Mouse (Mus musculus): ENCODE results near the gene Naaladl1. TPM values are rescaled to one million over a fixed set of nuclear protein-coding genes. Genes with fewer than 3 reads are reported as not detected.
A peak's percentile ranks its signal among the peaks of the same experiment; 100 is the strongest.

Gene Naaladl1
- total RNA-seq, 2 experiments from 2014 or later, result 0.32 to 0.38 TPM

DNA sequence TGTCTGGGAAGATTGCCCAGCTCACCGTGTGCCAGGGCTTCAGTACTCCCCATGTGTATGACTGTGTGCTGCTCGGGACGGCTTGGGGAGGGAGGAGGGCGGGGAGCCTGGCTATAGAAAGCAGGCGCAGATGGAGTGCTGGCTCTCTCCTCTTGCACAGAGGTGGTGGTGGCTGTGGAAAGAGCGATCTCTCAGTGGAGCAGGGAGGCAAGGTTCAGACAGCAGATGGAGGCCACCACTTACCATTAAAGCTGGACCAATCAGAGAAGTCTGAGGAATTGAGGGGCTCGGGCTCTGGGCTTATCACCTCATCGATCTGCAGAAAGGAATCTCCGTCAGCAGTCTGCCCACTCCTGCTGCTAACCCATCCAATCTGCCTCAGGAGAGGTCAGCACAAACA lies 23.4 kb upstream of the Naaladl1 start, which contains the start of gene Gm28374:
Gm28374 (minus strand) TSS at position 101 of the 400 bp plus-strand sequence.
- DNase-seq (ENCODE audit: low spot score in 2 of 2), result no peak

DNA sequence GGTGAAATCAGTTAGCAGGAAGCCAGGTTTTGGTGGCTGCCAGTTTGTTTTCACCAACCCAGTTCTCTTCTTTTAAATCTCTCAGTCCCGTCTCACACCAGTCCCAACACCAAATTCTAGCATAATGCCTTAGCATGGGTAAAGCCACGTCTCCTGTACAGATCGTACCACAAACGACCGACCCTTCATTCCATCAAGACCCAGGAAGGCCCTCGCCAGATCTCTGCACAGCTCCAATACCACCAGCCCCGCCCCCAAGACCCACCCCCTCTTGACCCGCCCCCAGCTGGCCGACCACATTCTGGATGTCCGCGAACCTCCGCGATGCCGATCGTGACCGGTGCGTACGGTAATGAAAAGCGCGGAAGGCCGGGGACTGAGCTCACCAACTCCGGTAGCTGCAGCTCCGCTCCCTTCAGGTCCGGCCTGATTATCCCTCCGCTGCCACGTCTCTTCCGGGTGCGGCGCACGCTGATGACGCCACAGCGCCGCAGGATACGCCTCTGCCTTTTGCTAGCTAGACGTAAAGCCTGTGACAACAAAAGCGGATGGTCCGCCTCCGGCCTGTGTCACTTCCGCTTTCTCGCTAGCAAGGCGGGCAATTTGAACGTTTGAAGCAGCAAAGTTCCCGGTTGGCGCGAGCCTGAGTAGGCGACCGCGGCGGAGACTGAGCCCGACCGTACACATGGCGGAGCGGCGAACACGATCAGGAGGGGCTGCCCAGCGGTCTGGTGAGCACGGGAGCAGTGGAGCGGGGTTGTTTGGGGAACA lies 20.9 kb upstream of the Naaladl1 start, which contains the start of the genes Zfpl1 and Cdca5:
Zfpl1 (minus strand) TSS at position 479 of the 771 bp plus-strand sequence.
Cdca5 (plus strand) TSS at position 506 of the 771 bp plus-strand sequence.
- DNase-seq (ENCODE audit: low spot score in 2 of 2), result peak; percentile 94 to 95

GRCm38 (mm10) chr19:6085417-6085879 lies 20.1 kb upstream of the Naaladl1 start:
- peak; percentile 30 to 45 for DNase-seq (ENCODE audit: low spot score in 2 of 2)

DNA sequence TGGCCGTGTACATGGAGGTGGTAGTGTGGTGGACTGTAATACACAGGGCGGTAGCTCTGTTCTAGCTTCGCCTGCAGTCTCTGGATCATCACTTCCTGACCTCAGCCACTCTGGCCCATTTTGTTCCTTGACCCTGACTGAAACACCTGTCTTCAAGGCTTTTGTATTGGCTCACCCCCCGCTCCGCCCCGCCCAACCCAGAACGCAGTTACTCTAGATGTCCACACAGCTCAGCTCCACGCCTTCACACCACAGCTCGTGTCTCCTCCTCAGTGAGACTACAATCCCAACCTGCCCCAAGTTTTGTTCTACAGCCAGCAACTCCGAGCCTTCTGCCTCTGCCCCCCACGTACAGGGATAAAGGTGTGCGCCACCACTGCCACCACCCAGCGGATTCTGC lies 16.7 kb upstream of the Naaladl1 start:
- no peak for DNase-seq (ENCODE audit: low spot score in 2 of 2)

GRCm38 (mm10) chr19:6094119-6094518 lies 11.5 kb upstream of the Naaladl1 start, which contains the start of gene AC131692.1:
Gene AC131692.1 (plus strand): TSS chr19:6094419.
- no peak for DNase-seq (ENCODE audit: low spot score in 2 of 2)

DNA sequence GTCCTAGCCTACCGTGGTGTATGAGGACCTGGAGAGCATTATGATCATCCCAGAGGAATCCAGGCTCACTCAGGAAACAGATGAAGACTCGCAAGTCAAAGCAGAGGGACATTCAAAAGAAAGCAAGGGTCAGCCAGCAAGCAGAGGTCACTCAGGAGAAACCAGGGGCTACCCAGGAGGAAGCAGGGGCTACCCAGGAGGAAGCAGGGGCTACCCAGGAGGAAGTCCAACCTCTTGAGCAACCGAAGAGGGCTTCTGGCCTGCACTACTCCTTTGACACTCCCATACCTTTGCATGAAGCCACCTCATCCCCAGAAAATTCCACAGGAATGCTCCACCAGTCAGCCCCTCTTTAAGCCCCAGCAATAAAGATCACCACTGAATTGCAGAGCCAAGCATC lies 7.7 kb upstream of the Naaladl1 start:
- DNase-seq (ENCODE audit: low spot score in 2 of 2), result no peak

DNA sequence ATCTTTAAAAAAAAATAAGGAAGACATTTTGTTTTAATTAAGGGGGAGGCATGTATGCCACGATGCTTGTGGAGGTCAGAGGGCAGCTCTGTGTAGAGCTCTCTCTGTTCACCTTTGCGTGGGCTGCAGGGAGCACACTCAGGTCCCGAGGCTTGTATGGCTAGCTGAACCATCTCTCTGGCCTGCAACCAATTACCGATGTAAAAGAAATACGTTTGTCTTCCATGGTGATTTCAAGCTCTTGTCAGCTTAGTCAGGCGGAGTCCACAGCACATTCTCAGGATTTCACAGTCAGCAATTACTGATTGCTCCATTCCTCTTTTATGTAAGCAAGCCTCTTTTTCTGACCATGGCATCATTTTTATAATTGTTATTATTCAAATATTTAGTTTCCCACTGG lies 4.4 kb upstream of the Naaladl1 start:
- DNase-seq (ENCODE audit: low spot score in 2 of 2), result no peak

GRCm38 (mm10) chr19:6102169-6102853 lies 3.3 kb upstream of the Naaladl1 start:
- no peak for DNase-seq (ENCODE audit: low spot score in 2 of 2)

DNA sequence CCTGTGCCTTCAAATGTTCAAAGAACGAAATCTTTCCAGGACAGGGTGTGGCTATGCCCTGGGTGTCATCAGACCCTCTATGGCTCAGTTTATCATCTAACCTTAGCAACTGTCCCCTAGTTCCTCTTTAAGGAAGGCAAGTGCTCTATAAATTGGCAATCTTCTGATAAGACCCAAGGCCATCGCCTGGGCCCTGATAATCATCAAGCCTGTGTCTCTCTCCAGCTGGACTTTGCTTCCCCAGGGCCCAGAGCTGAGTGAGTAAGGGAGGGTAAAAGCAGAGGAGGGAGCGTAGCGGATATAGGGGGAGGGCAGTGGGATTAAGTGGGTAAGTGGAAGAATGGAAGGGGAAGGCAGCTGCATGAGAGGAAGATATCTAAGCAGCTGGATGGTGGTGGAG lies 1.1 kb upstream of the Naaladl1 start:
- no peak for DNase-seq (ENCODE audit: low spot score in 2 of 2)

GRCm38 (mm10) chr19:6113116-6113515 lies 7.5 kb downstream of the Naaladl1 start:
- DNase-seq (ENCODE audit: low spot score in 2 of 2), result no peak

DNA sequence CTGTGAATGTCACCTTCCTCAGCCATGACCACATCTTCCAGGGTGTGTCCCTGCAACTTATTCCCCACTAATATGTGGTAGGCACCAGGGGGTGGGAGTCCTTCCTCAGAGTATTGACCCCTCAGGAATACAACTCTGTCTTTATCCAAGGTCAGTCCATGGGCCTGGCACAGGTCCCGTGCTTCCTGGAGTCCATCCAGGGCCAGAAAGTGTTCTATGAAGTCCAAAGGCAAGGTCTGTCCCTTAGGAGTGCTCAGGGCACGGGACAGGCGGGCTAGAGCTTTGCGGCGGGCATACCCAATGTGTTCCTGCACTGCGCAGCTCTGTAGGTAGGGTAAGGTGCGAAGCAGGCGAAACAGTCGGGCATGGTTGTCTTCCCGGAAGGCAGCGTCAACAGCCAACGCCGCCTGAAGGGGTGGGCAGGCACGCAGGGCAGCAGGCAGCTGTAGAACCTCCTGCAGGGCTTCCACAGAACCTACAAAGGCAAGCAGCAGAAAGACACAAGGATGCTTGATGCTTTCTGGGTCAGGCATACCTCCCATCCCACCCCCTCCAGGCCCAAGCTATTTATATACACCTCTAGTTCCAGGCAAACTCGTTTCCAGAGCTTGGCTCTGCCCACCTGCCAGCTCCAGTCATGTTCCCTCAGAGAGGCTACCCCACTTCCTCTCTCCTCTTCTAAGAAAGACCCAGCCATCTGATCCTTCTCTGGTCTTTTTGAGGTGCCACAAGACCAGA lies 10.7 kb downstream of the Naaladl1 start:
- no peak for DNase-seq (ENCODE audit: low spot score in 2 of 2)

DNA sequence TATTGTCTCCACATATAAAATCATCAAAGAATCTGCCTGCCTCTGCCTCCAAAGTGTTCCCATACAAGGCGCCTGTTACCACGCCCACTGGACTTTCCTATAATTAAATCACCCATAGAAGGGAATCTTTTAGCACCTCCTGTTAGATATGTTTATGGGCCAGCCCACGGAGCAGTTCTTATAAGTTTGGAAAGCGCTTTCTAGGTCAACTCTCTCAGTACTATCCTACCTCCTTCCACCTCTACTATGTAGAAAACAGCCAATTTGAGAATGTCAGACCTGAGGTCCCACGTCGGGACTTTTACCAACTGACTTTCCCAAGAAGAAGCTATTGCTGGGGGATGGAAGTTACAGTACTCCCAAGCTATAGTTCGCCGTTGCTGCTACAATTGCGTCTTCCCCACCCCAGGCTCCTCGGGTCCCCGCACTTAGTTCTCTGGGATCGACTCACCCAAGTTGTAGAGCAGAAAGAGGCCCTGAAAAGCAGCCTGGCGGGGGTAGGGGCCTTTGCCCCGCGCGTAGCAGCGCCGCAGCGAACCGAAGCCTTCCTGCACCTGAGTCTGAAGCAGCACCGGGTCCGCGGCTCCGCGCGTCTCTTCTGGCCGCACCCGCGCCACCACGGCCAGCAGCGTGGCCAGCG lies 11.9 kb downstream of the Naaladl1 start:
- DNase-seq (ENCODE audit: low spot score in 2 of 2), result no peak

GRCm38 (mm10) chr19:6117986-6118676 lies 12.5 kb downstream of the Naaladl1 start, which contains the start of gene Sac3d1:
Gene Sac3d1 (minus strand): TSS chr19:6118650.
- DNase-seq (ENCODE audit: low spot score in 2 of 2), result peak; percentile 83 to 89

GRCm38 (mm10) chr19:6118677-6119185 lies 13.1 kb downstream of the Naaladl1 start:
- no peak for DNase-seq (ENCODE audit: low spot score in 2 of 2)

- DNase-seq (ENCODE audit: low spot score in 2 of 2), result no peak
These were observed 16.2 kb downstream of the Naaladl1 start for GRCm38 (mm10) chr19:6121761-6122160.

GRCm38 (mm10) chr19:6123330-6123729 lies 17.7 kb downstream of the Naaladl1 start:
- no peak for DNase-seq (ENCODE audit: low spot score in 2 of 2)

DNA sequence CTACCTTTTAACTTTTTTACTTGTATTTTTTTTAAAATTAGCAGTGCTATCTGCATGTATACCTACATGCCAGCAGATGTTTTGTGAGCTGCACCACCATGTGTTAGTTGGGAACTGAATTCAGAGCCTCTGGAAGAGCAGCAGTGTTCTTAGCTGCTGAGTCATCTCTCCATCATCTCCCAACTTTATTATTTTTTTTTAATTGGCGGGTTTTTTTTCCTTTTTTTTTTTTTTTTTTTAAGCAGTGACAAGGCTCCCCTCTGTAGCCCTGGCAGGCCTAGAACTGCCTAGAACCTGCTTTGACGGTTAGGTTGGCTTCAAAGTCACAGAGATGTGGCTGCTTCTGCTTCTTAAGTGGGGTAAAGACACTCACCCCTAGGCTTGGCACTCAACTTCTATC lies 19.3 kb downstream of the Naaladl1 start:
- DNase-seq (ENCODE audit: low spot score in 2 of 2), result no peak

DNA sequence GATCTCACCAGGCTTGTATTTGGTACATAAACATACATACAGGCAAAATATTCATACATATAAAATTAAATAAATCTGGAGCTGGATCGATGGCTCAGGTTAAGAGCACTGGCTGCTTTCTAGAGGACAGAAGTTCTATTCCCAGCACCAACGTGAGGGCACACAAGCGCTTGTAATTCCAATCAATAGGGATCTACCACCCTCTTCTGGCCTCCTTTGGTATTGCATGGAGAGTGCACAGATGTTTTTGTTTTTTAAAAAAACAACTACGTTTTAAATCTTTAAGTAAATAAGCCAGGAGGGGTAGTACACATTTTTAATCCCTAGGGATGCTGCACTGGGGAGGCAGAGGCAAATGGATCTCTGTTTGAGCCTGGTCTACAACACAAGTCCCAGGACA lies 20.7 kb downstream of the Naaladl1 start:
- DNase-seq (ENCODE audit: low spot score in 2 of 2), result peak in 1 of 2 experiments; percentile 44

DNA sequence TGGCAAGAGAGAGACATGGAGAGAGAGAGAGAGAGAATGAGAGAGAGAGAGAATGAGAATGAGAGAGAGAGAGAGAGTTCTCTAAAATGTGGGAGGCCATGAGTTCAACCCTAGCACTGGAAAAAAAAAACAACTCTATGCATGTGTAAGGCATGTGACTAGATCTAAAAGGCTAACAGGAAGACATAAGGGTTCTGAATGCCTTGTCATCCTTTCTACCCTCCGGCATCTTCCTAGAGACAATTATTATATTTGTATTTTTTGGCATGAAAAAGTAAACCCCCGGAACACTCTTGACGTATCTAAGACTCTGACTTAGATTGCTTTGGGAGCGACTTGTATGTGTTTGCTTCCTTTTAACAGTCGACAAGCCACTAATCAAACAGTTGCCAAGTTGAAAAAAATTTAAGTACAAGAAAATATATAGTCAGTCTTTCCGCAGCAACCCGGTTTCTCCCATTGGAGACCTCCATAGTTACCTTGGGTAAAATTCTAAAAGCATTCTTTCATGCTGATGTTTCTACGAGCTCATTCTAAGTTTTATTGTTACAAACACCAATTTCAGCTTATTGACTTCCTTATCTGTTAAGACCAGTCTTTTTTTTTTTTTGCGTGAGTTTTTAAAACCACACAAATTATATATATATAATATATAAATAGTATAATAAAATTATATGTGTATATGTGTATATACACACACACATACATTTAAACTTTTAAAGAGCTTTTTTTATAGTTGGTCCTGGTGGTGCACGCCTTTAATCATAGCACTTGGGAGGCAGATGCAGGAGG lies 21.4 kb downstream of the Naaladl1 start:
- no peak for DNase-seq (ENCODE audit: low spot score in 2 of 2)

Data from layer of hippocampus, postnatal 10 days (tissue).